Mouse (Mus musculus): ENCODE measurements around the gene Tacc2. TPM values are rescaled to one million over a fixed set of nuclear protein-coding genes. Genes with fewer than 3 reads are reported as not detected.

Tacc2 gene
- polyA plus RNA-seq, 1 experiment from 2014 or later: 25.3 TPM

DNA sequence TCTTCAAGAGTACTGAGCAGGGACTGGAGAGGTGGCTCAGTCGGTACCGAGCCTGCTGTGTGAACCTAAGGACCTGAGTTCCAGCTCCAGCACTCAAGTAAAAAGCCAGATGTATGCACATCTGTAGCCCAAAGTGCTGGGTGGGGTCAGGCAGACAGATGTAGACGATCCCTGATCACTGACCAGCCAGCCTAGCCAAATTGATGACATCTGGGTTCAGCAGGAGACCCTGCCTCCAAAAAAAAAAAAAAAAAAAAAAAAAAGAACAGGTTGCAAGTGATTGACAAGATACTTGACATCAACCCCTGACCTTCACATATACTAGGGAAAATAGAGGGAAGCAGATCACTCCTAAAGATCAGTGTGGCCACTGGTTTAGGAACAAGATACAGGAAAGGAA lies 211.7 kb downstream of the Tacc2 start:
- 74% methylated on average over 3 of the region's 3 CpGs for WGBS
- H3K4me3 ChIP-seq: no peak overlapping the region

GRCm38 (mm10) chr7:130789456-130789855 lies 212.2 kb downstream of the Tacc2 start:
- H3K4me1 ChIP-seq: peaks cover 11% of the 10 kb centered on the region
- H3K9me3 ChIP-seq: no peaks in the 10 kb centered on the region
- H3K4me3 ChIP-seq: no peak overlapping the region
- no peaks in the 10 kb centered on the region for H3K36me3 ChIP-seq
- 80% methylated on average over 7 of the region's 7 CpGs for WGBS
- no peak overlapping the region for H3K4me2 ChIP-seq
- no peaks in the 10 kb centered on the region for H3K27me3 ChIP-seq
- H3K27ac ChIP-seq: no peak overlapping the region
- ATAC-seq (ENCODE audit: borderline replicate concordance, extremely low read depth, low FRiP score, low TSS enrichment): no peak
- no peak overlapping the region for H3K9ac ChIP-seq

More for the DNA sequence above, 211.7 kb downstream of the Tacc2 start:
- H3K9me3 ChIP-seq: no peaks in the 10 kb centered on the region
- no peaks in the 10 kb centered on the region for H3K36me3 ChIP-seq
- no peak overlapping the region for H3K9ac ChIP-seq
- H3K27ac ChIP-seq: no peak overlapping the region
- H3K4me1 ChIP-seq: peaks cover 11% of the 10 kb centered on the region
- no peaks in the 10 kb centered on the region for H3K27me3 ChIP-seq
- ATAC-seq (ENCODE audit: borderline replicate concordance, extremely low read depth, low FRiP score, low TSS enrichment): no peak
- no peak overlapping the region for H3K4me2 ChIP-seq

DNA sequence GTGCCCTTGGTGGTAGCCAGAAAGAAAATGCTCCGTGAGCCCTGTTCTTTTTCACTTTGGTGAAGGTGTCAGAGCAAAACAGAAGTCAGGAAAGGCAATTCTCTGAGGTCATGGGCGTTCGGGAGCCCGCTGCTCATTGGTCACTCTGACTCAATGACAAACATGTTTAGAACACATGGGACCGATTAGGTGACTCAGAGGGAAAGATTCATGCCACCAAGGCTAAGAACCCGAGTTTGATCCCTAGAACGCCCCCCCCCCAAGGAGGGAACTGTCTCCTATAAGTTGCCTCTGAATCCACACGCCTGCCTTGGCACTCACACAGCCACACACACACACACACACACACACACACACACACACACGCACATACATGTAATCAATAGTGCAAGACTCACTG lies 216.4 kb downstream of the Tacc2 start:
- ATAC-seq (ENCODE audit: borderline replicate concordance, extremely low read depth, low FRiP score, low TSS enrichment): no peak
- Histone ChIP-seq H3K4me1 (0 out of 2 replicates have a peak, but pooled peaks cover 4% of the 10 kb centered on the region), H3K27ac (no peak overlapping the region), H3K9ac (no peak overlapping the region), H3K4me2 (no peak overlapping the region), H3K36me3 (no peaks in the 10 kb centered on the region), H3K27me3 (no peaks in the 10 kb centered on the region), H3K4me3 (no peak overlapping the region), H3K9me3 (no peaks in the 10 kb centered on the region)
- 65% methylated on average over 9 of the region's 9 CpGs for WGBS

DNA sequence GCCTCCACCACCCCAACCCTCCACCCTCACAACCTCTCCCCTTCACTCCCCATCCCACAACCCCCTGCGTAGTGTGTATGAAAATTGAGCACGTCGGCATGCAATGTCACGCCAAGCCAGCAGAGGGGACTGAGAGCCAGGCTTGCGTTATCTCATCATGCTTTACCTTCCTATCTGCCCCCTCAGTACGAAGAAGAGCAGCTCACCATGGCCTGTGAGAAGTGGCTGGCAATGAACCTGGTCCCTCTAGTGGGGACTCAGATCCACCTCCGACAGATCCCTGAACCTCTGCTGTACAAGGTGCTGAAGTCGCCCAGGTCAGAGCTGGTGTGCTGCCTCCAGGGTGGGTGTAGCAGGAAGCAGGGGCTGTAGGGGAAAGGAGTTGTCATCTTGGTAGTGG lies 219.5 kb downstream of the Tacc2 start:
- H3K27ac ChIP-seq: no peak overlapping the region
- H3K4me2 ChIP-seq: no peak overlapping the region
- no peaks in the 10 kb centered on the region for H3K9me3 ChIP-seq
- no peak overlapping the region for H3K9ac ChIP-seq
- no peak overlapping the region for H3K4me3 ChIP-seq
- whole genome bisulfite sequencing: 65% methylated on average over 8 of the region's 8 CpGs
- no peaks in the 10 kb centered on the region for H3K27me3 ChIP-seq
- H3K36me3 ChIP-seq: no peaks in the 10 kb centered on the region
- 0 out of 2 replicates have a peak, but pooled peaks cover 4% of the 10 kb centered on the region for H3K4me1 ChIP-seq
- no peak for ATAC-seq (ENCODE audit: borderline replicate concordance, extremely low read depth, low FRiP score, low TSS enrichment)

DNA sequence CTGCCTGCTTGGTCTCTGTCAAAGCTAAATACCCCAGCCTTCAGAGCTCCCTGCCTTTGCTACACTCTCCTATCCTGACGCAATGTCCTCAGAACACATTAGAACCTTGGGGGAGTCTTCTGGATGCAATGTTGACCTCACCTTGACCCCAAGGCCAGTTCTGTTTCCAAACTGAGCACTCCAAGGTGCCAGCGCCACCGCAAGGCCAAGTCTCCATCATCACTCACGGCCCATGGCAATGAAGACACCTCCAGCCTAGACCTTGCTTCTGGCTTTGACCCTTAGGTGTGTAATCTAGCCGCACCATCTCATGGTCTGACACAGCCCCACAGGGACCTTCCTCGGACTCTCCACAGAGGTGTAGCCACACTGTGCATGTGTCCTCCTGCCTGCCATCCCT lies 220.3 kb downstream of the Tacc2 start:
- 81% methylated on average over 6 of the region's 6 CpGs for WGBS
- ATAC-seq (ENCODE audit: borderline replicate concordance, extremely low read depth, low FRiP score, low TSS enrichment): no peak

GRCm38 (mm10) chr7:130799418-130799817 lies 222.2 kb downstream of the Tacc2 start:
- H3K9me3 ChIP-seq: no peaks in the 10 kb centered on the region
- no peaks in the 10 kb centered on the region for H3K27me3 ChIP-seq
- H3K4me1 ChIP-seq: 0 out of 2 replicates have a peak, but pooled peaks cover 4% of the 10 kb centered on the region
- H3K4me3 ChIP-seq: no peak overlapping the region
- no peaks in the 10 kb centered on the region for H3K36me3 ChIP-seq
- H3K4me2 ChIP-seq: no peak overlapping the region
- no peak overlapping the region for H3K9ac ChIP-seq
- WGBS: 61% methylated on average over 10 of the region's 10 CpGs
- no peak overlapping the region for H3K27ac ChIP-seq
- no peak for ATAC-seq (ENCODE audit: borderline replicate concordance, extremely low read depth, low FRiP score, low TSS enrichment)

More for the DNA sequence above, 220.3 kb downstream of the Tacc2 start:
- no peak overlapping the region for H3K27ac ChIP-seq
- 0 out of 2 replicates have a peak, but pooled peaks cover 4% of the 10 kb centered on the region for H3K4me1 ChIP-seq
- no peaks in the 10 kb centered on the region for H3K27me3 ChIP-seq
- H3K4me3 ChIP-seq: no peak overlapping the region
- H3K4me2 ChIP-seq: no peak overlapping the region
- H3K9ac ChIP-seq: no peak overlapping the region
- H3K36me3 ChIP-seq: no peaks in the 10 kb centered on the region
- no peaks in the 10 kb centered on the region for H3K9me3 ChIP-seq

DNA sequence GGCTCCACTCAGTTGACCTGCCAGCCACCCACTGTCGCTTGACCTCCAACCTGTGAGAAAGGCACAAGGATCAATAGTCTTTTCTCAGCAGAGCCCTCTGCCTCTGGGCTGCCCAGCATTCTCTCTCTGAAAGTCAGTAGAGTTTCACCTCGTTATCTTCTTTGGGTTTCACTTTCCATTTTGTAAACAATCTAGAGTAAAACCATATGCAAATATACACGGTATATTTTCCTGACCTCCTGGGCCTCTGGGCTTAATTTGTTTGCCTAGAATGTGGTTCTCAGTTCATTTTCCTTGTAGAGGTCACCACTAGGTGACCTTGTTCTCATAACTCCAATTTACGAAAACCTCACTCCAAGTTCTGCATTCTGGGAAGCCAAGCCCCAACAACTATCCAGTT lies 223.4 kb downstream of the Tacc2 start:
- Histone ChIP-seq H3K9me3 (no peaks in the 10 kb centered on the region), H3K4me3 (no peak overlapping the region), H3K27me3 (no peaks in the 10 kb centered on the region), H3K4me1 (no peaks in the 10 kb centered on the region), H3K9ac (no peak overlapping the region), H3K27ac (no peak overlapping the region), H3K36me3 (no peaks in the 10 kb centered on the region), H3K4me2 (no peak overlapping the region)
- ATAC-seq (ENCODE audit: borderline replicate concordance, extremely low read depth, low FRiP score, low TSS enrichment): no peak
- 40% methylated on average over 4 of the region's 4 CpGs for WGBS

- no peaks in the 10 kb centered on the region for H3K4me1 ChIP-seq
- no peak overlapping the region for H3K4me2 ChIP-seq
- H3K9ac ChIP-seq: no peak overlapping the region
- H3K4me3 ChIP-seq: no peak overlapping the region
- WGBS: 85% methylated on average over 4 of the region's 4 CpGs
- no peaks in the 10 kb centered on the region for H3K27me3 ChIP-seq
- no peaks in the 10 kb centered on the region for H3K9me3 ChIP-seq
- no peaks in the 10 kb centered on the region for H3K36me3 ChIP-seq
- H3K27ac ChIP-seq: no peak overlapping the region
- ATAC-seq (ENCODE audit: borderline replicate concordance, extremely low read depth, low FRiP score, low TSS enrichment): no peak
Observed at GRCm38 (mm10) chr7:130801811-130802210, 224.6 kb downstream of the Tacc2 start.

DNA sequence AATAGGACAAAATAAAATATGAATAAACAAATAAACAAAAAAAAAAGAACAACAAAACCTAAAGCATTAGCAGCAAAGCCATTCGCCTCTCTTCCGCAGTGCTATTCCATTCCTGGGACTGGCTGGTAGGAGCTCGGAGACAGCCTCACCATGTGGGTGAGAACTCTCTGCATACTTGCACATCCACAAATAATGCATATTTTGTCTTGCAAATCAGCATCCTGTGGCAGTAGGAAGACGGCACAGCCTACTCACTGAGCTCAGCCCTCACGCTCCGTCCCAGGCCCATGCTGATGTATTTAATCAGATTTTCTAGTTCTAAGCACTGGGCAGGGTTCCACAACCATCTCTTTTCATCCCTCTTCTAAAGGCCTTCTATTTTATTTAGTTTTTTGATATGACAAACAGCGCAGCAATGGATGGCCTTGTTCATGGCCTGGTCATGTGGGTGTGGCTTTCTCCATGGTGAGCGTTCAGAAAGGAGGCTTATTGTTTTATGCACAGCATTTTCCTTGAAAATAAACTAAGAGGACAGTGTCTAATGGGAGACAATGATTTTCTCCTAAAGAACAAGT lies 226.1 kb downstream of the Tacc2 start:
- Histone ChIP-seq H3K27me3 (no peaks in the 10 kb centered on the region), H3K4me3 (no peak overlapping the region), H3K9ac (no peak overlapping the region), H3K4me2 (no peak overlapping the region), H3K27ac (no peak overlapping the region), H3K4me1 (peaks cover 6% of the 10 kb centered on the region; the same call in 1 of the 2 replicates), H3K36me3 (no peaks in the 10 kb centered on the region), H3K9me3 (no peaks in the 10 kb centered on the region)
- WGBS: 86% methylated on average over 8 of the region's 8 CpGs
- no peak for ATAC-seq (ENCODE audit: borderline replicate concordance, extremely low read depth, low FRiP score, low TSS enrichment)

DNA sequence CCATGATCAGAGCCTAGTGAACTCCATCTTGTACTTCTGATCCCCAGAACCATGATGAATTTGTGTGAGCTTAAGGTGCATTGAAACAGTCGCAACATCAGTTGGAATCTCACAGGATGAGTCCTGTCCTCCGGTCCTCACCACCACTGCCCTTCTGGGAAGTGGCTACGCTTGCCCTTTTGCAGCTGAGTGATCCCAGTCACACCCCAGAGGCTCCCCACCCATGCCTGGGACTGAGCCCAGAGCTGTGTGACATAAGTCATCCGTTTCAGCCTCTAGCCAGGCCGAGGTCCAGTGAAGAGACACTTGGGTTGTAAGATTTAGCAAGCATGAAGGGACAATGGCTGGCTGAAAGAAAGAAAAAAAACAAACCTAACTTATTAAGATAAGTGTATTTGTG lies 227.8 kb downstream of the Tacc2 start:
- no peaks in the 10 kb centered on the region for H3K36me3 ChIP-seq
- no peak overlapping the region for H3K27ac ChIP-seq
- no peak overlapping the region for H3K9ac ChIP-seq
- ATAC-seq (ENCODE audit: borderline replicate concordance, extremely low read depth, low FRiP score, low TSS enrichment): no peak
- H3K27me3 ChIP-seq: no peaks in the 10 kb centered on the region
- peaks cover 14% of the 10 kb centered on the region for H3K4me1 ChIP-seq
- no peak overlapping the region for H3K4me3 ChIP-seq
- WGBS: 74% methylated on average over 5 of the region's 5 CpGs
- H3K4me2 ChIP-seq: no peak overlapping the region
- H3K9me3 ChIP-seq: no peaks in the 10 kb centered on the region

DNA sequence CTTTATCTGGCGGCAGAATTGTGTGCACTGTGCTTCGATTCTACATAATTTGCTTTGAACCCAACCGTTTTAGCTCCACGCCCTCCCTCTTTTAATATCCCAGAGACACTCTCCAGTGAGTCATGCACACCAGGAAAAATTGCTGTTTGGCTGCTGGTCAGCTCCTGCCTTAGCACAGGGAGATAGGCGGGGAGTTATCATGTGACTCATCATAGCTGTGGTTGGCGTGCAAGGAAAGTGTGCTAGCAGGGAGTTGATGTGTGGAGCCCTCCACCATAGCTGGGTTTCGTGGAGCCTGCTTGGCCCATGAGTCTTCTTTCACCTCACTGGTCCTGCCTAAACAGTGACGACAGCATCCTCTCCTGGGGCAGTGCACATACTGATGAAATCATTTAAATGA lies 230.5 kb downstream of the Tacc2 start:
- H3K36me3 ChIP-seq: no peaks in the 10 kb centered on the region
- H3K4me2 ChIP-seq: no peak overlapping the region
- 0 out of 2 replicates have a peak overlapping the region, but pooled peaks have one; percentile 25 for H3K27ac ChIP-seq
- no peak overlapping the region for H3K9ac ChIP-seq
- no peak for ATAC-seq (ENCODE audit: borderline replicate concordance, extremely low read depth, low FRiP score, low TSS enrichment)
- no peaks in the 10 kb centered on the region for H3K9me3 ChIP-seq
- peaks cover 14% of the 10 kb centered on the region for H3K4me1 ChIP-seq
- no peak overlapping the region for H3K4me3 ChIP-seq
- 53% methylated on average over 8 of the region's 8 CpGs for WGBS
- no peaks in the 10 kb centered on the region for H3K27me3 ChIP-seq

DNA sequence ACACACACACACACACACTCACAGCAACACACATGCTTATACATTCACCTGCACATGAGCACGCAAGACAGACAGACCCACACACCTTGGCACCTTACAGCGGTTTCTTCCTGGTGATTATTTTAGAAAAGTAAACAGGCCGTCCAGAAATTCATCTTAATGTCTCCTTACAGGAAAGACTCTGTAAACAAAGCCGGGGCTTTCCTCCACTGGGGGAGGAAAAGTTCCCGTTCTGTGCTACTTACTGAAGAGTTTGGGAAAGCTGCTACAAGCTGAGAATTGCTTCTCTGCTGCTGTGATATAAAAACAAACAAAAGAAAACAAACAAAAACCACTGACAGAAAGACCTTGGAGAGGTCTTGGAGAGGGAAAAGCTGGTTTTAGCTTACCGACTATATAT lies 231.5 kb downstream of the Tacc2 start:
- ATAC-seq (ENCODE audit: borderline replicate concordance, extremely low read depth, low FRiP score, low TSS enrichment): no peak
- Histone ChIP-seq H3K27ac (no peak overlapping the region), H3K9me3 (no peaks in the 10 kb centered on the region), H3K4me1 (peaks cover 14% of the 10 kb centered on the region), H3K27me3 (no peaks in the 10 kb centered on the region), H3K9ac (no peak overlapping the region), H3K36me3 (no peaks in the 10 kb centered on the region), H3K4me3 (no peak overlapping the region), H3K4me2 (peak overlapping the region; percentile 1; the same call in 1 of the 2 replicates)
- WGBS: 7% methylated on average over 6 of the region's 6 CpGs

GRCm38 (mm10) chr7:130810238-130810637 lies 233.0 kb downstream of the Tacc2 start:
- H3K4me3 ChIP-seq: no peak overlapping the region
- peaks cover 14% of the 10 kb centered on the region for H3K4me1 ChIP-seq
- WGBS: 55% methylated on average over 4 of the region's 4 CpGs
- H3K27me3 ChIP-seq: no peaks in the 10 kb centered on the region
- no peak for ATAC-seq (ENCODE audit: borderline replicate concordance, extremely low read depth, low FRiP score, low TSS enrichment)
- H3K4me2 ChIP-seq: no peak overlapping the region
- no peak overlapping the region for H3K27ac ChIP-seq
- no peak overlapping the region for H3K9ac ChIP-seq
- H3K9me3 ChIP-seq: no peaks in the 10 kb centered on the region
- H3K36me3 ChIP-seq: no peaks in the 10 kb centered on the region
